Mouse (Mus musculus) left cerebral cortex, adult 9 months (tissue): Measurements from ENCODE around the gene Hnf4a.

Experiments
- DNase-seq, 2 experiments: peaks; one replicate each; pipeline ENCODE4 v3.0.0; 2022; ENCODE audit warnings: low spot score in 2 of 2

Gene Hnf4a

DNA sequence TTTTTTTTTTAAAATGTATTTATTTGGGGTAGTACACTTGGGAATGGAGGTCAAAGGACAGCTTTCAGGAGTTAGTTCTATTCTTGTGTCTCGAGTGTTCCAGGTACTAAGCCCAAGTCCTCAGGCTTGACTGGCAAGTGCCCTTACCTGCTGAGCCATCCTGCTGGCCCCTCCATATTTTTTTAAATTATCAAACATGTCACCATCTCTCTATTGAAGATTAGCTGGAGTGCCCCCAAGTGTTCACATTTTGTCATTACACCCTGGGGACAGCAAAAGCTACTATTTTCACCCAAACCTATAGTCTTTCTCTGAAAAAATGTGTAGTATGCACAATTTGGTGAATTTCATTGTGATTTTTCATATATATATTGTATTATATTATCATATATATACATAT is 85.5 kb downstream of the Hnf4a start:
- no peak for DNase-seq

DNA sequence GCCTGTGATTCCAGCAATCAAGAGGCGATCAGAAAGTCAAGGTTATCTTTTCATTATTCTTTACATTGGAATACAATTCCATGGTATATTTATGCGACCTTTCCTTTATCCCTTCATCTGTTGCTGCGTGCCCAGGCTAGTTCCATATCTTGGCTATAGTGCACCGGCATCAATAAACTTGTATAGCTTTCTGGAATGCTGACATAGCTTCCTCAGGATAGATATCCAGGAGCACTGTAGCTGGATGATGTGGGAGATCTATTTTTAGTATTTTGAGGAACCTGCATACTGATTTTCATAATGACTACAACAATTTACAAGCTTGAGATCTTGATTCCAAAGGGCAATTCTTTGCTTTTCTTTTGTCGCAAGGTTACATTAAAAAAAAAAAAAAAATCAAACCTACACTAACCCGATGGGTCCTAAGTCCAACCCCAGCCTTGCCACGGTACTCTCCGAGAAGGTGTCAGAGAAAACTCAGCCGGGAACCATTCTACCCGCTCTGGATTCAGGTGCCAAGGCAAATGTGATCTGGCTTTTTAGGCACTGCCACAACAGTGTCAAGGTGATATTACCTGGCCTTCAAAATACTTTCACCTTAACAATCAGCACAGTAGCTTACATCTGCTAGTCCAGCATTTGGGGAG is 87.2 kb downstream of the Hnf4a start:
- no peak for DNase-seq

DNA sequence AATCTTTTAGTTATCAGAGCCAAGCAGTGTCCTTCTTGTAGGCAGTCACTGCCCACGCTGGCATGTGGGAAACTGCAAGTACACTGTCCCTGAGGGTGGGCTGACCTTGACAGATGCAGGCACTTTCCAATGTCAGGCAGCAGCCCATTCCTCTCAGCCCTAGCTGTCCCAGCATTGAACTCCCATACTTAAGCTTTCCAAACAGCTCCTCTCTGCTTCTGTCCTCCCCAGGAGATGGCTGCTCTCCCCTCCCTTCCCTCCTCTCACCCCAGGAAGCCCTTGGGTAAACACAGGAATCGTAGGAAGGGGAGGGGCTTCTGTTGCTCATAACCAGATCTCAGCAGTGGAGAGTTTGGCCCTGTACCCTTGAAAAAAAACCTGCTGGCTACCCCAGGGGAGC is 88.5 kb downstream of the Hnf4a start:
- DNase-seq = no peak

DNA sequence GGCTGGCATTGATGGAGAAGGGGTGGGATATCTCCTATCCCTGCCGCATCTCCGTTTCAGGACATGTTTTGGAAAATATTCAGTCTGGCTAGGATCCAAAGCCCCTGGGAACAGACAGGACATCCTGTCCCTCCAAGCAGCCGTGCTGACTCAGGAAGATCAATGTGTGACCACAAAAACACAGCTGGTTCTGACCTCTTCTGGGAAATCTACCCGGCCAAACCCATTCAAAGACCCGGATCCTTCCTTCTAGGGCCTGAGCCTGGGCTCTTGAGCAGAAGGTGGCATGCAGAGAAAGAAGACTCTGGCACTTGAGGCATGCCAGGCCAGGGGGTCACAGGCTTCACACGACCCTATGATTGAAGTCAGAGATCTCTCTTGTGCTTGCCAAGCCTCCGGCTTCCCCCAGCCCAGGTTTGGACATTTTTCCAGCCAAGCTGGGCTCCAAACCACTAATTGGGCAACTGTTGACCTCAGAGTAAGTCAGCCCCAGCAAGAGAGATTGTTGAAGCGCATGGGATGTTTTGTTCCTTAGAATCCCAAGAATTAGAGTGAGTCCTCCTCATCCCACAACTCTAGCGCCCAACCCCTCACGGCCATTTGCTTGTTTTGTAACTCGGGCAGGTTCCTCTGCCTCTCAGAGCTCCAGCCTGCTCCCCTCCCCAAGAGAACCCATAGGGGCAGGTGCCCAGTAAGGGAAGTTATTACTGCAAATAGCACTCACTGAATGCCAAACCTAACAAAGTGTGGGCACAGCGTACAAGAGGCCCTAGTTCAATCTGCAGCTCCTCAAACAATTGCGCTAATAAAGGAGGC is 89.7 kb downstream of the Hnf4a start:
- no peak for DNase-seq

DNA sequence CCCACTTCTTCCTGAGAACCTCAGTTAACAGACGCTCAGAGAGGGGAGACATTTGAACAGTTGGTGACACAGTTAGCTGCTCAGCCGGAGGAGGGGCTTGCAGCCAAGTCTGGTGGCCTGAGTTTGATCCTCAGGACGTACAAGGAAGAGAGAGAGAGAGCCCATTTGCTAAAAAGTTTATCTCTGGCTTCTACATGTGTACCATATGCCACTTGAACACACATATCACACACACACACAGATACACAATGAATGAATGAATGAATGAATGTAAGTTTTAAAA is 90.2 kb downstream of the Hnf4a start:
- DNase-seq = no peak

DNA sequence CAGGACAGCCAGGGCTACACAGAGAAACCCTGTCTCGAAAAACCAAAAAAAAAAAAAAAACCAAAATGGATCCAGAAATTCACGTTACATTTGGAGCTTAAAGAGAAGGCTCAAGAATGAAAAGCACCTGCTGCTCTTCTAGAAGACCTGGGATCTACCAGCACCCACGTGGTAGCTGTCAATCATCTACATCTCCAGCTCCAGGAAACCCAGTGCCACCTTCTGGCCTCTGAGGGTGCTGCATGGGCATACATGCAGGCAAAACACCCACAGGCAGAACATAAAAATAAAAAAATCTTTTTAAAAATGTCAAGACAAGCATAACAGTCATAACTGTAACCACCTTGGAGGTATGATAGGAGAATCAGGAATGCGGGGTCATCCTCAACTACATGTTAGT is 91.1 kb downstream of the Hnf4a start:
- DNase-seq = peak in 1 of 2 experiments; percentile 57

DNA sequence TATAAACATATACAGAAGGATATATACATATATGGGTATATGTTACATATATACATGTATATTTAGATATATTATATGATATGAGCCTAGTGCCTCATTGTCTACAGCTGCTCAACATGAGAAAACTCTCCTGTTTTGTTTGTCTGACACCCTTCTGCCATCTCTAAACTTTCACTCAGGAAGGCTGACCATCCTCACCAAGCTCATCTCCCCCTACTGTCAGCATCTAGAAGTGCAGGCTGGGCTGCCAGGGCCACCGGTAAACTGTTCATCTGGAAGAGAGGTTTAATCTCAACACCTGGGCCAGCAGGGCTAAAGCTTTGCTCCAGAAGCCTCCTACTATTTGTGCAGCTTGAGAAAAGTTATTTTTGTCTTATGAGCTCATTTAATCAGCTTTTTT is 92.6 kb downstream of the Hnf4a start:
- peak in 1 of 2 experiments; percentile 59 for DNase-seq

DNA sequence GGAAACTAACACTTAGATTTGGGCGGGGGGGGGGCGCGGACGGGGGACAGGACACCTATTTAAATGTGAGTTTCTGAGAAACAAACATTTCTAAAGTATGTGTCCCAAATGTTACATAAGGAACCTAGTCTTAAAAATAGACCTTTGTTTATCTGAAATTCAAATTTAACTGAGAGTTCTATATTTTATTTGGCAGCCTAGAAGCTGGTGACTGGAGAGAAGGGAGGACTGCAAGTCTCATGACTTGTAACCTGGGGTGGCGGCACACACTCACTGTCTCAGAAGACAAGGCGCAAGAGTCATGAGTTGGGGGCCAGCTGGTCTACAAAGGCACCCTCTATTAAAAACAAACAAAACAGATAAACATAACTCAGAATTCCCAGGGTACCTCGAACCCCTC is 94.5 kb downstream of the Hnf4a start:
- no peak for DNase-seq

DNA sequence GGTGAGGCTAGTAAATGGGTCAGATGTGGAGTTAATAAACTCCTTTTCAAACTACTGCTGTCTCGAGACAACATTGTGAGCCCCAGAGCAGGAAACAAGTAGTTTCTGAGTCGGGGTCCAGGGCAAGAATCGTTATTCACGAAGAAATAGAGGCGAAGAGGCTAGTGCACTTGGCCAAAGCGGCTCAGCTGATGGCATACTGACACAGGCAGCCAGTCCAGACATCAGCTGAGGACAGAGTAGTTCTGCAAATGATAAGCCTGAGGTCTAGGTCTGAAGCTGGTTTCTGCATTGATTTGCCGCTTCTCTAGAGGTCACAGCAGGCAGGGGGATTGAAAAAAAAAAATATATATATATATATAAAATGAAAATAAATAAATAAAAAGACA is 95.1 kb downstream of the Hnf4a start:
- no peak for DNase-seq

DNA sequence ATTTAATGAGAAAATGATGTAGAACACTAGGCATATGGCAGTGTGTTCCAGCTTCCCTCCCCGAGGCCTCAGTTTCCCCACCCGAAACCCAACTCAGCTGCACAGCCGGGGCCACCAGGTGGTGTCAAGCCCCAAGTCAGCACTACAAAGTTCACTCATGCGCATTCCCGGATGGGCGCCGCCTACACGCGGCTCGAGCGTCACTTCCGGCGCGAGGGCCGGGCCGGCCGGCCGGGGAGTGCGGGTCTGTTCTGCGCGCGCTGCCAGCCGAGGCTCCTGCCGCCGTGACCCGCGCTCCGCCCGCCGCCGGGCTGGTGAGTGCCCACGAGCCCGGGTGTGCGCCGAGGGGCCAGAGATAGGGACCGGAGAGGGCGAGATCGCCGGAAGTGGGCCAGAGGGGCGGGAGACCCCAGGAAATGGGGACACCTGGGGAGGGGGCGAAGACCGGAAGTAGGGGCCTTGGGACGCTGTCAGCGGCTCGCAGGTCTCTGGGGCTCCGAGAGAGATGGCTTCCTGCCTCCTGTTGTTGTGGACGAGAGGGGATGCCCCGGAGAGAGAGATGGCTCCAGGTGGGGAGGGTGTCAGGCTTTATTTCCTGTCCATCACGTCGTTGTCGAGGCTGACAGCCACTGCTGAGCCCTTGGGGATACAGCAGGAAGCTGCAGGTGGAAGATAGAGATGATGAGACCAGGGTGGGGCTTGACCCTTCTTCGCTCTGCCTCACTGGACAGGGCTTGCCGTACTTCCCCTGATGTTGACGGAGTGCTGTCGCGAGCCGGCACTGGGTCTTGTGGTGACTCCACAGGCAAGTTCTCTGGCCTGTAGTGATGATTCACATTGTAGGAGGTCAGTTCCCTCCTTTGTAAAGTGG is 95.7 kb downstream of the Hnf4a start, which contains the start of gene Ttpal:
Gene Ttpal (plus strand): TSS at position 214 of the 871 bp plus-strand sequence.
- peak; percentile 55 to 85 for DNase-seq

DNA sequence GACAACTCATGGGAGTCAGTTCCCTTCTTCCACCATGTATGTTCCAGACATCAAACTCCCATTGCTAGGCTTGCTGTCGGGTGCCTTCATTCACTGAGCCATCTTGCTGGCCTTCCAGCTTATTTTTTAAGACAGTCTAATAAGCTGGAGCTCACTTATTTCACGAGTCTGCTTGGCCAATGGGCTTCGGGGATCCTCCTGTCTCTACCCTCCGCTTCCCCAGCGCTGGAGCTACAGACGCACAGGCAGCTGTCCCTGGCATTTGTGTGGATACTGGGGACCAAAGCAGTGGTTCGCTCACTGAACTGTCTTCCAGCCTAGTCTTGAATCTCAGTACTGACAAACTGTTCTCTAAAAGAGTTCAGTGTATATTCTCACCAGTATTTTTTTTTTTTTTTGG is 99.6 kb downstream of the Hnf4a start:
- DNase-seq = no peak

DNA sequence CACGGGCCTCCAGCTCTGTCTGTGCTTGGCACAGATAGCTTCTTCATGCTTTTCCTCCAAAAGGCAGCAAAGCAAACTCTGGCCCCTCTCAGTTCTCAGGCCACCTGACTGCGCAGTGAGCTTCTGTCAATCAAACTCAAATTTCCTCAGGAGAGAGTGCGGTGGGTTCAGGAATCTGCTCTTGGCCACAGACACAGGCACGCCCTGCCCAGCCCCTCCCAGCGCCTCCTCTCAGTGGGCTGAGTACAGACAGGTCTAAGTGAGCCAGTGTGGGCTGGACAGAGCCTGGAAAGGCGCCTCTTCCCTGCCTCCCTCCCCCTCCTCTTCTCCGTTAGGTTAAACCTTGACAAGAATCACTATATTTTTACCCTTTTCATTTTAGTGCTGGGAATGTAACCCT is 101.4 kb downstream of the Hnf4a start:
- no peak for DNase-seq

DNA sequence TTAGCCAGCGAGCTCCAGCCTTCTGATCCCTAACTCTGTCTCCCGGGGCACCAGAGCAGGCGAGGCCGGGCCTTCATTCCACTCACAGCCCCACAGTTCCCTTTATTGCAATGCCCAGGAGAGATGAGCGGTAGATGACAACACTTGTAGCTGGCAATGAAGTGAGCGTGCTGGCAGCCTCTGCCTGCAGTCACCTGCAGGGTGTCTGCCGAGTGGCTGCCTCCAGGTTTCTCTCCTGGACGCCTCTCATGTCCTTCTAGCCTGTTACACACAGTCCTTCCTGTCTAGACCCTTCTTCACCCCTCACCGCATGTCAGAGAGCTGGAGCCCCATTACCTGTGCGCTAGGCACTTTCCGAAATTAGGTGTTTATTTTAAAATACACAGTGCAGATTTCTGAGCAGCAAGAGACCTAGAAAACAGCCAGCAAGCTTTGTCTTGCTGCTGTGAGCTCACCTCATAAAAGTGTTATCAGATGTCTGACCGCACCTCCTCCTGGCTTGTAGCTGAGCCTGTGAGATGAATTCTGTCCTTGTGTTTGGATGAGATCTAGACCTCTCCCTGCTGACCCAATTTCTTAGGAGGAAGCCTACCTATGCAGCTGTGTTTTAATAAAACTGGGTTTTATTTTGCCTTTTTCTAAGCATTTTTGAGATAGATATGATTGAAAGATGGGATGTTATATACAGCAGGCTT is 102.8 kb downstream of the Hnf4a start:
- DNase-seq = no peak

DNA sequence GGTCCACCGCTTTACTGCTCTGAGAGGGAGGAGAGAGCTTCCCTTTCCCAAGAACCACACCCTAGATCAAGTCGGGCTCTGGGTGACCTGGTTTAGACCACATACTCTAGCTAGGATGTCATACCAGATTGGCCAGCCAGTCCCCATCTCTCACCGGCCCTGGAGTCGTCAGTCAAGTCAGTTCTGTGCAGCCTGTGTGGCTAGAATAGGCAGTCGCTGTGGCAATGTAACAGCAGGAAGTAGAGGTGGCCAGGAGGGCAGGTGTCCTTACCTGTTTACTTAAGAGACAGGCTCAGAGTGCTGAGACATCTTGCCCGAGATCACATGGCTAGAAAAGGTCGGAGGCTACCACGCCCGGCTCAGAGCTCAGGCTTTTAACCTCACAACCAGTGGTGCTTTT is 104.6 kb downstream of the Hnf4a start:
- DNase-seq = no peak

DNA sequence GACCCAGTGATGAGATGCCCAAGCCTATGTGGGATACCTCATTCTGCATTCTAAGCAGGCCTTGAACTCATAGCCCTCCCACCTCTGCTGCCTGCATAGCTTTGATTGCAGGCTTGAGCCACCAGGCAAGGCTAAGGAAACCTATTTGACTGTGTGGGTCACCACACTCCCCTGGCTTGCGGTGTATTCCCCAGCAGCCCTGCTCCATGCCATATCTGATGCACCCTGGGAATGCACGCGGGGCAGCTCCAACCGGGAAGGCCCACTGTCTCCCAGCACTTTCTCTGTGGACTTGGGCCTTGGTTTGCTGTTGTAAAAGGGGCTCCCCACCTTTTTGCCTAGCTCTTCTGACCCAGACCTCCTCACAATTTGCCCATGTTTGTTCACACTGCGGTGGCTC is 106.6 kb downstream of the Hnf4a start:
- DNase-seq = no peak

DNA sequence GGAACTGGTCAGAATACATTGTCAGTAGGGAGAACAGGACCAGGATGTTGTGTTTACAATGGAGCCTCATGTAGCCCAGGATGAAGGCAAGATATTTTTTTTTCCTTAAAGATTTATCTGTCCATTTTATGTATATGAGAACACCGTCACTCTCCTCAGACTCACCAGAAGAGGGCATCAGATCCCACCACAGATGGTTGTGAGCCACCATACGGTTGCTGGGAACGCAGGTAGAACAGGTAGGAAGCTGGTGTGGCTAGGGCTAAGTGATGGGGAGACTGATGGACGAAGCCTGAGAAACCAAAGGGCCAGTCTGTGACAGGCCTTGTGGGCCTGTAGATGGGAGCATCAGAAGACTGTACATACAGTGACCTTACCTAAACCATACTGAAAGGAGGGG is 107.4 kb downstream of the Hnf4a start:
- no peak for DNase-seq

DNA sequence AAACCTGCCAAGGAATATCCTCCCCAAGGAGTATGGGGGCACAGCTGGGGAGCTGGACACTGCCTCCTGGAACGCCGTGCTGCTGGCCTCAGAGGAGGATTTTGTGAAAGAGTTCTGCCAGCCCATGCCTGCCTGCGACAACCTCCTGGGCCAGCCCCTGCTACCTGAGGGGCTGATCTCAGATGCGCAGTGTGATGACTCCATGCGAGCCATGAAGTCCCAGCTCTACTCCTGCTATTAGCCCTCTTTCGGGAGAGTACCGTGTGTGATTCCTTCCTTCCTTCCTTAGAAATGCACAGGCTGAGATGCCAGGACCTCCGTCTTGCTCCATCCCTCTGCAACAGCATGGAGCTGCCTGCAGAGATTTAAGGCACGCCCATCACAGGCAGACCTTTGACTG is 108.8 kb downstream of the Hnf4a start:
- DNase-seq = no peak

DNA sequence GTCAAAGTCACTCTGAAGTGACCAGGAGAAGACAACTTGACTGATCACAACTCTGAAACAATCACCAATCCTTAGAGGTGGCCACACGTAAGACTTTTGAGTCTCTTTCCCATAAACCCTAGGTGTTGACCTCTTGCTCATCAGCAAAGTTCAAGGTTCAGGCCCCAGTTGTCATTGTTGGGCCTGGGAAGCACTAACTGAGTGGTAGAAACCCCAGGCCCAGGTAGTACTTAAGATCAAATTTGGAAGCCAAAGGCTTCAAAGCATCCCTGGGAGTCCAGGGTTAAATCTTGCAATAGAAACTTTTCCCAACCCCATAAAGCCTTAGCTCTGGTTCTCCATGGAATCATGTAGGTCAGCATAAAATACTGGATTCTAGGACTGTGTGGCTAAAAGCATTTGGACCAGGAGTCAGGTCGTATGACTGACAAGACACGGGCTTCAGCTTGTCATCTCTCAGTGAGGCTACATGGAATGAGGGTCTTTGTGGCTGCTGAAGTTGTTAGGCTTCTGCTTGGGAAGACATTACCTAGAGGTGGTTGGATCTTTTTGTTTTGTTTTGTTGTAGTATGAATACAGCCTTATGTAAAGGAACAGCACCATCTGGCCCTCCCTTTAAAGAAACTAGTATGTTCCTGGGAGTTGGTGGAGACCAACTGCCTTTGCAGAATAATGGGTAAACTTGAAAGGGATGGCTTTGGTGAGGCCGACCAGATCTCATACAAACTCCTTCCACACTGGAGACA is 109.5 kb downstream of the Hnf4a start:
- peak in 1 of 2 experiments; percentile 33 for DNase-seq

DNA sequence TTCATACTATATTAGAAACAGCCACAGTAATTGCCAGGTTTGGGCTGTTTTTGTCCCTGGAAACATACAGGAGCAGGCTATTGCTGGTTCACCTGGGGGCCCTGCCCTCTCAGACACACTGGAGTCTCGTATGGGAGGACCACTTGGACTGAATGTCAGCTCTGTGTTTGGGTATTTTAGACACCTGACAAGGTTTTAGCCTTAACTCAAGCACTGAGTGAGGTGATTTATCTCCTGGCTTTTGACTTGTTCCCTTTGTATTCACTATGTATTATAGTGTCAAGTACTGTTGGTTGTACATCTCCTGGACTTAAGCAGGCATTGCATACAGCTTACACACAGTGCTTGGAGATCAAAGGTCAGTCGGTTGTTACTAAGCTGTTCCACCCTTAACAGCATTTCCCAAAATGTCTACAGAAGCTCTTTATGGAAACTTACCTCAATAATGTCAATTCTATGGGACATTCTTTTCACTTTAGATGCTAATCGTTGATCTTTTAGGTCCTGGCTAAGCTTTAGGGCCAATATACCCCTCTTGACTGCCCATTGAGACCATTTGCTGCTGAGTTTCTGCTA is 110.1 kb downstream of the Hnf4a start:
- DNase-seq = no peak

DNA sequence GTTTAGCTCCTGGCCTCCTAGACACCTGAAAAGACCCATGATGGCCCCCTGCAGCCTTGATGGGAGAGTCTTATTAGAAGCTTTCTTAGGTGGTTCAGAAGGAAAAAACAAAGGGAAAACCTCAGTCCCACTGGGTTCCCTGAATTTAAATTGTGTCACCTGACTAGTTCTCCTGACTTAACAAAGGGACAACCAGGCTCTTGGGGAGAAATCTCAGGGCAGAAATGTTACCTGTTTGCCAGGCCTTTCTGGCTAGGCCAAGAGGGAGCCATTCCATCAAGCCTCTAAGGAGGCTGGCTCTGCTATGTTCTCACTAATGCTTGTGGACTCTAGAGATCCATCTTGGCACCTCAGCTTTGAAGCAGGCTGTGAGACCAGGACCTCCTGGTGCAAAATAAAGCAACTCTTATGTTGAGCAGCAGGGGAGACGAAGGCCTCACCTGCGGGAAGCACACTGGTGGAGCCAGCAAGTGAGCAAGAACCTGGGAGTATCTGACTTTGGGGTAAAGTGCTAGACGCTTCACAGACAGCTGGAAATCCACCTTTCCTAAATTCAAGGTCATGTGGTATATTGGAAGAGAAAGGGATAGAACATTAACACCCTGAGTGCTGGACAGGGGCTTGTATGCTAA is 110.7 kb downstream of the Hnf4a start:
- no peak for DNase-seq

DNA sequence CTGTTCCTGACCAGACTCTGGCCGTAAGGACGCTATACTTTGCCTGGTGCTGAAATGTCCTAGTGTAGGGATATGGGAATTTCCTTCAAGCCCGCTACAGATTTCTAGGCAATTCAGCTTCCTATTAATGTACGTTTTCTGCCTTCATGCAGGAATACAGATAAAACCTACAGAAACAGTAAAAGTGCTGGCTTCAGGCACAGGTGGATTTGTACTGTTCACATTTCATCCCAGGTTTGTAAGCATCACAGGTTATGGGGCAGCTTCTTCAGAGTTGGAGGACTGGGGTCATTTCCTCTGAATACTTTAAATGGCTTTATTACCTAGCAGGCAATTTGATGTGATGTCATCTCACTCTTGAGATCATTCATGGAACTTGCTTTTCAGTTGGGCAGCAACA is 111.3 kb downstream of the Hnf4a start:
- DNase-seq = no peak
